11 mouse cellular contexts compared by ENCODE assay signal in genomic region chr7:66248270-66248669, GRCm38 (mm10).
DNase-seq lines count a peak whose midpoint lies in the region; ATAC-seq and TF ChIP-seq lines count a peak whose summit lies in the region.
"Had no signal": no experiment of that assay in that cellular context is flagged by ENCODE, and none has a peak within 500 bp of the region (broad histone marks: within the 10 kb centered on the region; RNA-seq: fewer than 3 reads in every experiment).

No protein-coding gene starts in this region.

- no peaks in the 10 kb centered on the region for H3K9me3 ChIP-seq in hindbrain, embryonic 13.5 days
- no peaks in the 10 kb centered on the region for H3K9me3 ChIP-seq in liver, embryonic 14.5 days (ENCODE audit: control insufficient read depth, low read length)

- no peaks in the 10 kb centered on the region for H3K36me3 ChIP-seq in hindbrain, embryonic 13.5 days
- no peaks in the 10 kb centered on the region for H3K36me3 ChIP-seq in liver, embryonic 14.5 days (replicated peaks; ENCODE audit: control insufficient read depth, insufficient read depth, low read depth)

- peak; percentile 16; the same call in 1 of the 2 replicates for ATAC-seq in hindbrain, embryonic 13.5 days (ENCODE audit: low FRiP score)
- 0 out of 2 replicates have a peak, but pooled peaks have one; percentile 29 for ATAC-seq in liver, embryonic 14.5 days (ENCODE audit: insufficient read depth)

- H3K4me1 ChIP-seq in hindbrain, embryonic 13.5 days (replicated peaks) = peaks cover 27% of the 10 kb centered on the region
- peaks cover 9 to 32% of the 10 kb centered on the region in 2 experiments for H3K4me1 ChIP-seq in liver, embryonic 14.5 days (replicated peaks; ENCODE audit: control insufficient read depth in 2 of 2, insufficient read depth in 2 of 2, low read length in 1 of 2)

- no peak overlapping the region for H3K4me3 ChIP-seq in hindbrain, embryonic 13.5 days
- no peak overlapping the region for H3K4me3 ChIP-seq in liver, embryonic 14.5 days (ENCODE audit: insufficient read depth in 1 of 2, low read depth in 2 of 2, low read length in 2 of 2)

- H3K9ac ChIP-seq in hindbrain, embryonic 13.5 days = no peak overlapping the region
- H3K9ac ChIP-seq in liver, embryonic 14.5 days (replicated peaks) = no peak overlapping the region
- H3K9ac ChIP-seq: lung, embryonic 14.5 days had no signal

- H3K27me3 ChIP-seq in hindbrain, embryonic 13.5 days = no peaks in the 10 kb centered on the region
- H3K27me3 ChIP-seq in liver, embryonic 14.5 days (ENCODE audit: control insufficient read depth, insufficient read depth, low read length) = no peaks in the 10 kb centered on the region
- H3K27me3 ChIP-seq: CH12.LX had no signal

- H3K27ac ChIP-seq in hindbrain, embryonic 13.5 days = peak overlapping the region; percentile 76
- no peak overlapping the region for H3K27ac ChIP-seq in liver, embryonic 14.5 days

- DNase-seq in testis, postnatal 10 days (ENCODE audit: low spot score) = peak; percentile 33
- DNase-seq in testis, postnatal 14 days (ENCODE audit: low spot score) = no peak
- no peak for DNase-seq in liver, embryonic 14.5 days (ENCODE audit: low read depth in 3 of 3, low spot score in 3 of 3)
- DNase-seq in right cerebral cortex, postnatal 4 days = no peak
- no peak for DNase-seq in kidney, postnatal 36 days
- DNase-seq in gastrocnemius, adult 18-20 months (ENCODE audit: low spot score) = no peak
- DNase-seq: cerebellum, postnatal 14 days; thymus, postnatal 36 days had no signal

- H3K4me2 ChIP-seq in hindbrain, embryonic 13.5 days = no peak overlapping the region
- no peak overlapping the region for H3K4me2 ChIP-seq in liver, embryonic 14.5 days (ENCODE audit: low read depth)
- H3K4me2 ChIP-seq: lung, embryonic 14.5 days had no signal

- TF ChIP-seq EP300 in liver, embryonic 14.5 days (IDR thresholded peaks at IDR 0.05; ENCODE audit: low read depth) = no peak

- TF ChIP-seq CTCF in liver, embryonic 14.5 days (IDR thresholded peaks at IDR 0.05; ENCODE audit: low read depth) = no peak
